Mouse (Mus musculus): ENCODE measurements around the gene Maz. TPM values are rescaled to one million over a fixed set of nuclear protein-coding genes. Genes with fewer than 3 reads are reported as not detected.

The Maz gene
- polyA plus RNA-seq, 1 experiment from 2014 or later: 67.7 TPM

Small RNA genes within 50 kb of the gene (microRNA-seq; reads per million reads assigned to microRNA genes)
- gene Gm44343: not detected

Other genes starting within 250 kb of the Maz start
- gene Tbx6, start 245.6 kb downstream of the Maz start, polyA plus RNA-seq (2015; fragmentation: Nextera tagmentation; extraction: Ambion mirVana): 0.46 and 0.66 TPM in 2 replicates
- gene Ppp4c, start 234.5 kb downstream of the Maz start, polyA plus RNA-seq (2015; fragmentation: Nextera tagmentation; extraction: Ambion mirVana): 237 and 240 TPM in 2 replicates
- 0.73 and 0.74 TPM in 2 replicates for gene Fam57b, start 229.4 kb downstream of the Maz start, polyA plus RNA-seq (2015; fragmentation: Nextera tagmentation; extraction: Ambion mirVana)
- gene 4930451I11Rik, start 195.4 kb downstream of the Maz start, polyA plus RNA-seq (2015; fragmentation: Nextera tagmentation; extraction: Ambion mirVana): not detected in 2 replicates
- 0.62 and 0.74 TPM in 2 replicates for gene Doc2a, start 179.6 kb downstream of the Maz start, polyA plus RNA-seq (2015; fragmentation: Nextera tagmentation; extraction: Ambion mirVana)
- 28.5 and 28.8 TPM in 2 replicates for gene Hirip3, start 165.1 kb downstream of the Maz start, polyA plus RNA-seq (2015; fragmentation: Nextera tagmentation; extraction: Ambion mirVana)
- 60.1 and 68.3 TPM in 2 replicates for gene Ino80e, start 164.7 kb downstream of the Maz start, polyA plus RNA-seq (2015; fragmentation: Nextera tagmentation; extraction: Ambion mirVana)
- gene Taok2, start 142.3 kb downstream of the Maz start, polyA plus RNA-seq (2015; fragmentation: Nextera tagmentation; extraction: Ambion mirVana): 38.3 and 40.1 TPM in 2 replicates
- gene Tmem219, start 104.1 kb downstream of the Maz start, polyA plus RNA-seq (2015; fragmentation: Nextera tagmentation; extraction: Ambion mirVana): 32.0 and 33.4 TPM in 2 replicates
- 15.0 and 15.1 TPM in 2 replicates for gene Kctd13, start 98.2 kb downstream of the Maz start, polyA plus RNA-seq (2015; fragmentation: Nextera tagmentation; extraction: Ambion mirVana)
- gene Asphd1, start 77.5 kb downstream of the Maz start, polyA plus RNA-seq (2015; fragmentation: Nextera tagmentation; extraction: Ambion mirVana): 0.37 and 0.44 TPM in 2 replicates
- 1.5 and 2.3 TPM in 2 replicates for gene Sez6l2, start 76.5 kb downstream of the Maz start, polyA plus RNA-seq (2015; fragmentation: Nextera tagmentation; extraction: Ambion mirVana)
- 113 and 119 TPM in 2 replicates for gene Cdipt, start 51.1 kb downstream of the Maz start, polyA plus RNA-seq (2015; fragmentation: Nextera tagmentation; extraction: Ambion mirVana)
- 2.1 and 2.4 TPM in 2 replicates for gene Cdiptos, start 50.9 kb downstream of the Maz start, polyA plus RNA-seq (2015; fragmentation: Nextera tagmentation; extraction: Ambion mirVana)
- gene Mvp, start 12.4 kb downstream of the Maz start, polyA plus RNA-seq (2015; fragmentation: Nextera tagmentation; extraction: Ambion mirVana): 27.2 and 29.1 TPM in 2 replicates
- gene Pagr1b, start 10.6 kb downstream of the Maz start, polyA plus RNA-seq (2015; fragmentation: Nextera tagmentation; extraction: Ambion mirVana): 1.0 TPM in 1 of 2 replicates, not detected in the other
- 33.1 and 62.5 TPM in 2 replicates for gene Pagr1a, start 9.7 kb downstream of the Maz start, polyA plus RNA-seq (2015; fragmentation: Nextera tagmentation; extraction: Ambion mirVana)
- gene Gm42742, start 5.9 kb downstream of the Maz start, polyA plus RNA-seq (2015; fragmentation: Nextera tagmentation; extraction: Ambion mirVana): 25.0 and 63.8 TPM in 2 replicates
- 5.9 and 8.1 TPM in 2 replicates for gene Prrt2, start 5.8 kb downstream of the Maz start, polyA plus RNA-seq (2015; fragmentation: Nextera tagmentation; extraction: Ambion mirVana)
- gene Kif22, start 15.4 kb upstream of the Maz start, polyA plus RNA-seq (2015; fragmentation: Nextera tagmentation; extraction: Ambion mirVana): 93.5 and 101 TPM in 2 replicates
- 14.5 and 34.1 TPM in 2 replicates for gene Zg16, start 60.3 kb upstream of the Maz start, polyA plus RNA-seq (2015; fragmentation: Nextera tagmentation; extraction: Ambion mirVana)
- 4.7 and 5.0 TPM in 2 replicates for gene AI467606, start 64.3 kb upstream of the Maz start, polyA plus RNA-seq (2015; fragmentation: Nextera tagmentation; extraction: Ambion mirVana)
- gene Qprt, start 95.2 kb upstream of the Maz start, polyA plus RNA-seq (2015; fragmentation: Nextera tagmentation; extraction: Ambion mirVana): 6.1 and 7.4 TPM in 2 replicates
- gene Spn, start 110.8 kb upstream of the Maz start, polyA plus RNA-seq (2015; fragmentation: Nextera tagmentation; extraction: Ambion mirVana): 0.64 and 1.0 TPM in 2 replicates
- gene Cd2bp2, start 169.0 kb upstream of the Maz start, polyA plus RNA-seq (2015; fragmentation: Nextera tagmentation; extraction: Ambion mirVana): 44.1 and 46.6 TPM in 2 replicates
- 24.3 and 24.4 TPM in 2 replicates for gene Tbc1d10b, start 181.4 kb upstream of the Maz start, polyA plus RNA-seq (2015; fragmentation: Nextera tagmentation; extraction: Ambion mirVana)
- 18.6 and 31.0 TPM in 2 replicates for gene Mylpf, start 181.9 kb upstream of the Maz start, polyA plus RNA-seq (2015; fragmentation: Nextera tagmentation; extraction: Ambion mirVana)
- 33.9 and 34.8 TPM in 2 replicates for gene Zfp553, start 206.0 kb upstream of the Maz start, polyA plus RNA-seq (2015; fragmentation: Nextera tagmentation; extraction: Ambion mirVana)
- gene Sept1, start 206.1 kb upstream of the Maz start, polyA plus RNA-seq (2015; fragmentation: Nextera tagmentation; extraction: Ambion mirVana): 17.7 and 19.2 TPM in 2 replicates
- 57.9 and 63.1 TPM in 2 replicates for gene Zfp771, start 217.2 kb upstream of the Maz start, polyA plus RNA-seq (2015; fragmentation: Nextera tagmentation; extraction: Ambion mirVana)
- gene Dctpp1, start 233.7 kb upstream of the Maz start, polyA plus RNA-seq (2015; fragmentation: Nextera tagmentation; extraction: Ambion mirVana): 164 and 181 TPM in 2 replicates
- gene Sephs2, start 247.0 kb upstream of the Maz start, polyA plus RNA-seq (2015; fragmentation: Nextera tagmentation; extraction: Ambion mirVana): 139 and 163 TPM in 2 replicates

All from stomach, embryonic 15.5 days (tissue).